Mouse (Mus musculus) stomach, postnatal 0 days (tissue): ENCODE measurements around the gene Amz2. TPM values are rescaled to one million over a fixed set of nuclear protein-coding genes. Genes with fewer than 3 reads are reported as not detected.

Experiments used
- ATAC-seq: fragments of 200-750 bp; cut with Nextera tagmentation; 2 replicates; pipeline ENCODE4 v1.8.0; 2017; ENCODE audit not compliant: low FRiP score, low TSS enrichment
- DNase-seq: peaks from one replicate; pipeline ENCODE4 v3.0.0-alpha.2; 2016; ENCODE audit warnings: low spot score
- H3K27ac ChIP-seq: fragments of 300-500 bp; sonication (generic); replicated peaks from 2 replicates; pipeline ENCODE4 v1.5.1; 2014; ENCODE audit warnings: mild to moderate bottlenecking, control low read depth
- H3K27me3 ChIP-seq: fragments of 300-500 bp; sonication (generic); 2 replicates; pipeline ENCODE4 v1.6.1; 2014; ENCODE audit warnings: low read length; ENCODE audit not compliant: control insufficient read depth, insufficient read depth
- H3K36me3 ChIP-seq: fragments of 300-500 bp; sonication (generic); 2 replicates; pipeline ENCODE4 v1.6.1; 2014; ENCODE audit warnings: low read length, mixed read lengths; ENCODE audit not compliant: control insufficient read depth, insufficient read depth
- H3K4me1 ChIP-seq: fragments of 300-500 bp; sonication (generic); replicated peaks from 2 replicates; pipeline ENCODE4 v1.6.1; 2014; ENCODE audit warnings: antibody characterized with exemption; ENCODE audit not compliant: control insufficient read depth, insufficient read depth
- H3K4me2 ChIP-seq: fragments of 300-500 bp; sonication (generic); replicated peaks from 2 replicates; pipeline ENCODE4 v1.6.1; 2014; ENCODE audit warnings: low read depth, mild to moderate bottlenecking, control low read depth, moderate library complexity
- H3K4me3 ChIP-seq: fragments of 300-500 bp; sonication (generic); 2 replicates; pipeline ENCODE4 v1.5.1; 2014; ENCODE audit warnings: low read depth, low read length, control low read depth
- H3K9ac ChIP-seq: fragments of 300-500 bp; sonication (generic); 2 replicates; pipeline ENCODE4 v1.6.1; 2014; ENCODE audit warnings: mild to moderate bottlenecking, low read length, control low read depth, mixed read lengths
- H3K9me3 ChIP-seq: fragments of 300-500 bp; sonication (generic); 2 replicates; pipeline ENCODE4 v1.6.1; 2016; ENCODE audit warnings: low read length; ENCODE audit not compliant: control insufficient read depth
- CTCF ChIP-seq: IDR thresholded peaks from 2 replicates; pipeline ENCODE4 v1.5.1; 2016; ENCODE audit warnings: antibody characterized with exemption, low read depth, mild to moderate bottlenecking, moderate library complexity
- EP300 ChIP-seq: optimal IDR thresholded peaks from 2 replicates; pipeline ENCODE3; 2016; ENCODE audit warnings: antibody characterized with exemption
- WGBS: fragments of 180-500 bp; shearing (Covaris S2); extraction: QIAGEN DNeasy Blood & Tissue Kit; methylation state at CpG from one replicate; pipeline ENCODE4 v1.1.7; 2014; 5-methylcytosine and 5-hydroxymethylcytosine counted together
- polyA plus RNA-seq: library from polyadenylated mRNA; unstranded; fragments of >200 nt; fragmentation: Nextera tagmentation; extraction: Ambion mirVana; gene quantifications from 2 replicates; pipeline ENCODE4 v1.2.1, GENCODE M21; 2015

Amz2 gene
- polyA plus RNA-seq, 1 experiment from 2014 or later = 21.5 TPM

DNA sequence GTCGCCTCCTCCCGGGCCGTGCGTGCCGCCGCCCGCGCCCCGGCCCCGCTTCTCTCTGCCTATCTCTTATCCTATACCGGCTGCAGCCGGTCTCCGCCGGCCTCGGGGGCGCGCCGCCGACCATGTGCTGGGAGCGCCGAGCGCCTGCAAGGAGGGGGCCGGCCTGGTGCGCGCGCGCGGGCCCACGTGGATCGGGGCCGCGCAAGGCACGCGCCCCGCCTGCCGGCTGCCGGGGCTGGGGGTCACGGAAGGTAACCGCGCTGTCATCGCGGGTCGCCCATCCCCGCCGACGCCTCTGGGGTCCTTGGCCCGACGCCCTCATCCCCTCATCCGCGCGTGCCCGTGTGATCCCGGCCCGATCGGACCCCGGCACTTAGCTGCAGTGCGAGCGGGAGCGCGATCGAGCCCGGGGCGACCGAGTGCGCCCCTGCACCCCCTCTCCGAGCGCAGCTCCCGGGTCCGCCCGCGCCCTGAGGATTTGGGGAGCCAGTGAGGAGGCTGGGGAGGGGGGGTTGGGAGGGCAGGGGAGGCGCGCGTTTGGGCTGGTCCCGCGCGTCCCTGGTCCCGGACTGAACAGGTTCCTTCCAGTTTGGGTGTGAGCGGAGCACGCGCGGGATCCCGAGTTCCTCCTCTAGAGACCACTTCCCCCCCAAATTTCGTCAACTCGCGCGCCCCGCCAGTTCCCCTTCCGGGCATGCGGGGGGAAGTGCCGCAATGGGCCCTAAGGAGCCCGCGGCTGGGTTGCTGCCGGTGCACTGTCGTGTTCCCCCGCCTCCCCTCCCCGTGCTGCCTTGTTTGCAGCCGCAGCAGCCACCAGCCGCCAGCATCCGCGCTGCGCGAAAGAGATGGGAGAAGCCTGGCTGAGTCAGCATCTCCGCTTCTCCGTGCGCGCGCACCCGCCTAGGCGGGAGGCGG lies 47.7 kb downstream of the Amz2 start, which contains the start of the genes Arsg and Slc16a6:
Gene Arsg, plus strand, starts transcription at position 204 of the 915 bp plus-strand sequence.
Gene Slc16a6, minus strand, starts transcription at position 428 of the 915 bp plus-strand sequence.
- TF ChIP-seq CTCF (no peak), EP300 (no peak)
- Histone ChIP-seq H3K27ac (peak within 1 kb of the TSS; percentile 94), H3K4me3 (peak within 1 kb of the TSS; percentile 75), H3K9me3 (no peaks in the 10 kb centered on the region), H3K4me1 (no peaks in the 10 kb centered on the region), H3K4me2 (peak within 1 kb of the TSS; percentile 97), H3K36me3 (no peaks in the 10 kb centered on the region), H3K9ac (peak within 1 kb of the TSS; percentile 89), H3K27me3 (no peaks in the 10 kb centered on the region)
- ATAC-seq (peak; percentile 88), DNase-seq (peak; percentile 90)
- under 1% methylated on average over 91 of the region's 111 CpGs for WGBS

DNA sequence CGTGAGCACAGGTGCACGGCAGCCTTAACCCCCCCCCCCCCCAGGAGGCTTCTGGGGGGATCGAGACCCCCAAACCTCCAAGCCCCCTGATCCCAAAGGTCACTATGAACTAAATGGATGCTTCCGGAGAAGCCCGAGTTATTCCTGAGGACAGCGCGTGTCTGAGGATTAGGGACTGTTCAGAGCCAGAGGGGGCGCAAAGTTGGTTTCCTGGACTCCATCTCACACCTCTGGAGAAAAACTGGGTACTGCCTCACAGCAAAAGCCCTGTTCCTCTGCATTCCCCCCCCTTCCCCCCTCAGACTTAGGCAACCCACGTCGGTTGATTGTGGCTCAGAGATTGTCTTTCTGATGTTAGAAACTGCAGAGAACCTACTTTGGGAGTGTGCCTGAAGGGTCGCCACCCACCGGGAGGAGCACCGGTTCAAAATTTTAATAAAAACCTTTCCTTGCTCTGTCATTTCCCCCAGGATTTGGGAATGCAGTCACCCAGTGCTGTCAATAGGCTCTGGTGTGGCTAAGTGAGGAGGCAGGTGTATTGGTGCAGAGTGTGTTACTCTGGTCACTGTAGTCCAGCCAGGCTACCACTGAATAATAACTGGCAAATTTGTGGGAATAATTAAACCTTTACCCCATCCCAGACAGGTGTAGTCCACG lies 48.5 kb downstream of the Amz2 start:
- no peak for TF ChIP-seq EP300
- TF ChIP-seq CTCF = peak; percentile 23; the same call in 1 of the 2 replicates
- H3K4me1 ChIP-seq = no peaks in the 10 kb centered on the region
- WGBS = 10% methylated on average over 14 of the region's 14 CpGs
- peak overlapping the region; percentile 97 for H3K4me2 ChIP-seq
- DNase-seq (no peak), ATAC-seq (0 out of 2 replicates have a peak, but pooled peaks have one; percentile 4)
- peak overlapping the region; percentile 75 for H3K4me3 ChIP-seq
- H3K9ac ChIP-seq = peak overlapping the region; percentile 89
- no peaks in the 10 kb centered on the region for H3K27me3 ChIP-seq
- no peaks in the 10 kb centered on the region for H3K9me3 ChIP-seq
- peak overlapping the region; percentile 94 for H3K27ac ChIP-seq
- H3K36me3 ChIP-seq = no peaks in the 10 kb centered on the region

DNA sequence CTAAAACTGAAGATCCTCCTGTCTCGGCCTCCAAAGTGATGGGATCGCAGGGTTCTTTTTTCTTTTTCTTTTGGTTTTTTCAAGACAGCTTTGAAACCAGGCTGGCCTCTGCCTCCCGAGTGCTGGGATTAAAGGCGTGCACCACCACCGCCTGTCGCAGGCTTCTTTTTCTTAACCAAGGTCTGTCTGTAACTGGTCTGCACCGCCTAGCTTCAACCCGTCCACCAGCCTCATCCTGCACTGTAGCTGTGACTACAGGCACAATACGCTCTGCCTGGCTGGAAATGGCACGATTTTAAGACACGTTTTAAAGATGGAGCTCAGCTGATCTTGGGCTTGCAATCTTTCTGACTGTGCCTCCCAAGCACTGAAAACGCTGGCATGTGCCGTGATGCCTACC lies 49.1 kb downstream of the Amz2 start:
- Histone ChIP-seq H3K36me3 (no peaks in the 10 kb centered on the region), H3K9ac (no peak overlapping the region), H3K4me3 (no peak overlapping the region), H3K27ac (no peak overlapping the region), H3K27me3 (no peaks in the 10 kb centered on the region), H3K9me3 (no peaks in the 10 kb centered on the region), H3K4me1 (no peaks in the 10 kb centered on the region), H3K4me2 (no peak overlapping the region)
- no peak for TF ChIP-seq CTCF
- no peak for TF ChIP-seq EP300
- ATAC-seq (no peak), DNase-seq (no peak)
- WGBS = 82% methylated on average over 13 of the region's 13 CpGs

DNA sequence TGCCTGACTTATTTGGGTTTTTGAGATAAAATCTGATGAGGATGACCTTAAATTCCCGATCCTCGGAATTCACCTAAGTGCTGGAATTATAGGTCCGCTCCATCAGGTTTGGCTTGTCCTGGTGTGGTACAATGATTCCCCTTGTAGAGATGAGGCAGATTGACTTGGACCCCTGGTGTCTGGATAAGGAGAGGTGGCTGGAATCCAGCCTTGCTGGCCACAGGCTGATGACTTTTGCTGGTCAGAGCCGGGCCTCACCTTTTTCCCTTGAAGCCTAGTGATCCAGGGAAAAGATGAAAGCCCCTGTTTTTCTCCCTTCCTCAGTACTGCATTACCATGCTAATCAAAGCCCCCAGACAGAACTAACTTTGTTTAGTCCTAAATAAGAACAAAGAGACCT lies 50.0 kb downstream of the Amz2 start:
- ATAC-seq = no peak
- no peak for DNase-seq
- no peaks in the 10 kb centered on the region for H3K9me3 ChIP-seq
- no peaks in the 10 kb centered on the region for H3K27me3 ChIP-seq
- no peak overlapping the region for H3K4me3 ChIP-seq
- no peaks in the 10 kb centered on the region for H3K4me1 ChIP-seq
- no peak overlapping the region for H3K9ac ChIP-seq
- H3K4me2 ChIP-seq = no peak overlapping the region
- no peak overlapping the region for H3K27ac ChIP-seq
- 90% methylated on average over 4 of the region's 4 CpGs for WGBS
- TF ChIP-seq EP300 (no peak), CTCF (no peak)
- H3K36me3 ChIP-seq = no peaks in the 10 kb centered on the region

DNA sequence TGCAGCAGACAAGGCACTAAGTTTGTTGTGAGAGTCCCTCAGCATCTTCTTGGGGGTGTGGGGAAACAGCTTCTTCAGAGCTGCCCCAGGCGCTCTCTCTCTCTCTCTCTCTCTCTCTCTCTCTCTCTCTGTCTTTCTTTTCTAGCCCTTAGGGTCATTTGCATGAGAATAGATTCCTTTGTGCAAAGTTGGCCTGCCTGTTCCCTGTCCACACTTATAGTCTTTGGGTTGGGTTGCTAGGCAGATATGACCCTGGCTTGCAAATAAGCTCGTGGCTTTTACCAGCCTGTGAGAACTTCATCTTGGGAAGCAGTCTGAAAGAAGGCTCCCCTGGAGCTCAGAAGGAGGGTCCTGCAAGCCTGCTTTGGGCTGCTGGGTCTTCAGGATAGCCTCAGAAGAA lies 50.5 kb downstream of the Amz2 start:
- H3K36me3 ChIP-seq = no peaks in the 10 kb centered on the region
- ATAC-seq (no peak), DNase-seq (no peak)
- H3K27me3 ChIP-seq = no peaks in the 10 kb centered on the region
- no peak overlapping the region for H3K4me2 ChIP-seq
- WGBS = 58% methylated on average over 2 of the region's 2 CpGs
- H3K9ac ChIP-seq = no peak overlapping the region
- no peaks in the 10 kb centered on the region for H3K9me3 ChIP-seq
- no peak for TF ChIP-seq CTCF
- TF ChIP-seq EP300 = no peak
- no peak overlapping the region for H3K4me3 ChIP-seq
- no peak overlapping the region for H3K27ac ChIP-seq
- no peaks in the 10 kb centered on the region for H3K4me1 ChIP-seq
